In the genomic region with DNA sequence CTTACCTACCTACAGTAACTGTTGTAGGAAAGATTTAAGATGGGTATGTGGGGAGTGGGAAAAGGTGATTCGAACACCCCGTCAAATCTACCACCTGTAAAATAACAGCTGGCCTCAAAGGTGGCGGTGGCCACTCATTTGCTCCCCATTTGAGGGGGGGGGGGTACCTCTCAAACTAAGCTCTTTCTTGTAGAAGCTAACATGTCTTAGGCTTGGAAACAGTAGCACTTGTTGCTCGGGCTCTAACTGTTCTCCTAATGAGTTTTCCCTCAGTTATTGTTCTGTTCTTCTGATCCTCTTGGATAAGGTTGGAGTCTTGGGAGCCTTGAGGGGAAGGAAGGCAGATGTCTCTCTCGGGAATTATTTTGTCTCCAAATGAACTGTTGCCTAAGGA, we compare ENCODE assay signal across 8 mouse cellular contexts. TPM values are rescaled to one million over a fixed set of nuclear protein-coding genes. Genes with fewer than 3 reads are reported as not detected.
DNase-seq lines count a peak whose midpoint lies in the region; ATAC-seq and TF ChIP-seq lines count a peak whose summit lies in the region.

No protein-coding gene starts in this region.

- no peak for TF ChIP-seq CTCF in left cerebral cortex, adult 2 months (IDR thresholded peaks at IDR 0.05)
- no peak for TF ChIP-seq CTCF in cortical plate, adult 2 months (IDR thresholded peaks at IDR 0.05; ENCODE audit: extremely low read depth, insufficient read depth, low read length)
- TF ChIP-seq CTCF in olfactory bulb, adult 2 months (IDR thresholded peaks at IDR 0.05; ENCODE audit: insufficient read depth, low read depth, low read length) = no peak

- DNase-seq in left cerebral cortex, adult 2 months (ENCODE audit: extremely low spot score in 1 of 2, low spot score in 2 of 2) = no peak
- DNase-seq in left cerebral cortex, adult 9 months (ENCODE audit: low spot score in 2 of 2) = no peak
- DNase-seq in limb, embryonic 10.5 days (ENCODE audit: low spot score) = peak; percentile 34
- no peak for DNase-seq in adrenal gland, adult 2 months
- no peak for DNase-seq in adrenal gland, adult (ENCODE audit: inconsistent age in 2 of 2, low spot score in 1 of 2)

- no peak for ATAC-seq in granulocyte monocyte progenitor cell, adult 5-6 weeks (replicated peaks; ENCODE audit: poor library complexity, severe bottlenecking)

- peak overlapping the region; percentile 50 for H3K4me3 ChIP-seq in left cerebral cortex, adult 2 months
- H3K4me3 ChIP-seq in cortical plate, adult 2 months (ENCODE audit: insufficient read depth, low read length) = peak overlapping the region; percentile 26; the same call in 1 of the 2 replicates
- H3K4me3 ChIP-seq in limb, embryonic 10.5 days = peak overlapping the region; percentile 60
- H3K4me3 ChIP-seq in olfactory bulb, adult 2 months (ENCODE audit: insufficient read depth, low read depth, low read length) = peak overlapping the region; percentile 54

- no peaks in the 10 kb centered on the region for H3K4me1 ChIP-seq in cortical plate, adult 2 months (ENCODE audit: control insufficient read depth, insufficient read depth, low read length)
- H3K4me1 ChIP-seq in limb, embryonic 10.5 days = peaks cover 12% of the 10 kb centered on the region
- H3K4me1 ChIP-seq in olfactory bulb, adult 2 months (ENCODE audit: control insufficient read depth, insufficient read depth, low read length) = no peaks in the 10 kb centered on the region

- no peaks in the 10 kb centered on the region for H3K27me3 ChIP-seq in limb, embryonic 10.5 days (ENCODE audit: low read depth, poor library complexity, severe bottlenecking)

- WGBS in limb, embryonic 10.5 days = 13% methylated on average over 5 of the region's 5 CpGs
- WGBS in olfactory bulb, adult 2 months = 6% methylated on average over 5 of the region's 5 CpGs

- intact Hi-C loops in left cerebral cortex, adult 2 months (cut with DNase I) = no loop called here

- H3K9me3 ChIP-seq in limb, embryonic 10.5 days (replicated peaks) = no peaks in the 10 kb centered on the region

- no peak for TF ChIP-seq POLR2A in cortical plate, adult 2 months (IDR thresholded peaks at IDR 0.05; ENCODE audit: extremely low read depth, insufficient read depth, low read length)
- TF ChIP-seq POLR2A in olfactory bulb, adult 2 months (IDR thresholded peaks at IDR 0.05; ENCODE audit: insufficient read depth, low read depth, low read length) = no peak

- no peak overlapping the region; the same call in 1 of the 2 replicates for H3K27ac ChIP-seq in left cerebral cortex, adult 2 months
- H3K27ac ChIP-seq in cortical plate, adult 2 months (ENCODE audit: insufficient read depth, low read length) = no peak overlapping the region
- H3K27ac ChIP-seq in limb, embryonic 10.5 days = peak overlapping the region; percentile 89
- H3K27ac ChIP-seq in olfactory bulb, adult 2 months (ENCODE audit: insufficient read depth, low read depth, low read length) = peak overlapping the region; percentile 45; the same call in 1 of the 2 replicates

- H3K36me3 ChIP-seq in limb, embryonic 10.5 days = peaks cover 46% of the 10 kb centered on the region

RNA-seq across cellular contexts. Expression of gene Cntrl, which starts 23.4 kb away (rescaled TPM):
- 1 to 10 TPM; 9.0 to 9.6 TPM for total RNA-seq in left cerebral cortex, adult 2 months (2021)
- 14.9 and 15.6 TPM in 2 replicates for polyA plus RNA-seq in cortical plate, adult 2 months (2012; rRNA removed)
- polyA plus RNA-seq in limb, embryonic 10.5 days (2016; fragmentation: Nextera tagmentation; extraction: Ambion mirVana) = 22.4 and 31.2 TPM in 2 replicates
- 331 TPM in 1 of 2 replicates, not detected in the other for polyA plus RNA-seq in olfactory bulb, adult 2 months (2012; ENCODE audit: insufficient read depth, insufficient read length, low replicate concordance, missing spikeins)
- total RNA-seq in granulocyte monocyte progenitor cell, adult 5-6 weeks (2014; fragmentation: Nextera tagmentation) = 101 and 118 TPM in 2 replicates
- total RNA-seq in granulocyte monocyte progenitor cell, adult 5-6 weeks (2017) = 90.1 and 112 TPM in 2 replicates
- total RNA-seq in adrenal gland, adult 2 months (2021) = 10 to 100 TPM; 11.6 to 14.7 TPM
- polyA plus RNA-seq in adrenal gland, adult 2 months (2012; rRNA removed) = 6.0 and 7.8 TPM in 2 replicates

RNA-seq across cellular contexts. Expression of gene AI182371, which starts 31.3 kb away (rescaled TPM):
- total RNA-seq in left cerebral cortex, adult 2 months (2021) = under 1 TPM in 1 of 2 experiments, not detected in 1; 0.21 TPM
- 0.52 and 0.59 TPM in 2 replicates for polyA plus RNA-seq in cortical plate, adult 2 months (2012; rRNA removed)
- polyA plus RNA-seq in limb, embryonic 10.5 days (2016; fragmentation: Nextera tagmentation; extraction: Ambion mirVana) = 0.45 TPM in 1 of 2 replicates, not detected in the other
- not detected in 2 replicates for polyA plus RNA-seq in olfactory bulb, adult 2 months (2012; ENCODE audit: insufficient read depth, insufficient read length, low replicate concordance, missing spikeins)
- total RNA-seq in granulocyte monocyte progenitor cell, adult 5-6 weeks (2014; fragmentation: Nextera tagmentation) = 0.51 and 2.4 TPM in 2 replicates
- total RNA-seq in granulocyte monocyte progenitor cell, adult 5-6 weeks (2017) = 1.3 and 2.1 TPM in 2 replicates
- total RNA-seq in adrenal gland, adult 2 months (2021) = 1 to 10 TPM in 1 of 2 experiments, under 1 TPM in 1; 0.62 to 1.4 TPM
- 0.11 TPM in 1 of 2 replicates, not detected in the other for polyA plus RNA-seq in adrenal gland, adult 2 months (2012; rRNA removed)

Comparison
In these comparisons a context has a peak if more than half of its experiments do, and no peak if none do; other contexts are left out.
1. H3K27ac ChIP-seq: peak in limb, embryonic 10.5 days (single experiment) and olfactory bulb, adult 2 months (single experiment); none in left cerebral cortex, adult 2 months (single experiment) and cortical plate, adult 2 months (single experiment).
2. Peak in every context shown above with its lines, with median percentiles within 50 percentile points of each other: H3K4me3 ChIP-seq.